ENCODE assay signal across 8 mouse cellular contexts in the genomic region with DNA sequence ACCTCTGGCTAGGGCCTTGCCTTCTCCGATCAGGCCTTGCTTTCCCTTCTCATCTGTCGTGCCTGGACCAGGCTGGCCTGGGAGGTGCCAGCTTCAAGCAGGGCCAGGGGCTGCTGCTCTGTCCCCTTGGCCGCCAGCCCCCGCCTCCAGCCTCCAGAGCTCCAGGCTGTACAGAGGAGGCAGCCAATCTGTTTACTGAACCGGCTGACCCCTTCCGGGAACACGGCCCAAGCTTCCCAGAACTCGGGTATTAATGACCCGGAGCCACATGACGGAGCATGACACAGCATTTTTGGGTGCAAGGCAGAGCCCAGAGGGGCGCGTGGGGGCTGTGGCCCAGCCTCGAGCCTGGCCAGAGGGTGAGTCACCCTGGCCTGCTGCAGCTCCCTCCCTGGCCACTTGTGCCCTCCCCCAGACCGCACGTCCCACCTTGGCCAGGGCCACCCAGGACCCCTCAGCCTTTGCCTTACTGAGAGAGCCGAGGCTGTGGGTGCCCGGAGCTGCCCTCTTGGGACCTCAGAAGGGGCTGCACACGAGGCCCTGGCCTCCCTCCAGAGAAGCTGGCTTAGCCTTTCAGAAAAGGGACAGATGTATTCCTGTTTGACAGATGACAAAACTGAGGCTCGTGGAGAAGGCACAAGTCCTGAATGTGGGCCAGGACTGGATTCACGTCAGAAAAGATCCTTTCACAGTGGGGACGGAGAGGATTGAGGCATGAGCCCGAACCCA.
DNase-seq lines count a peak whose midpoint lies in the region; ATAC-seq lines count a peak whose summit lies in the region.

No protein-coding gene starts in this region.

- ATAC-seq in heart, embryonic 13.5 days (ENCODE audit: extremely low read depth, insufficient number of reproducible peaks, low FRiP score, low TSS enrichment) = peak; percentile 83
- ATAC-seq in liver, embryonic 13.5 days (ENCODE audit: low read depth) = peak; percentile 84
- ATAC-seq in neural tube, embryonic 11.5 days (ENCODE audit: insufficient read depth, low FRiP score, low TSS enrichment) = 0 out of 2 replicates have a peak, but pooled peaks have one; percentile 38

- peak overlapping the region; percentile 65 for H3K9ac ChIP-seq in heart, embryonic 13.5 days
- peak overlapping the region; percentile 62 for H3K9ac ChIP-seq in liver, embryonic 13.5 days
- no peak overlapping the region for H3K9ac ChIP-seq in neural tube, embryonic 11.5 days (ENCODE audit: low read length)

- peak overlapping the region; percentile 85 for H3K27ac ChIP-seq in brown adipose tissue, adult 24 weeks (replicated peaks; ENCODE audit: low read depth, low read length)
- H3K27ac ChIP-seq in heart, embryonic 13.5 days (replicated peaks) = peak overlapping the region; percentile 51
- H3K27ac ChIP-seq in liver, embryonic 13.5 days = peak overlapping the region; percentile 71
- H3K27ac ChIP-seq in neural tube, embryonic 11.5 days (ENCODE audit: low read depth, low read length) = no peak overlapping the region

- peak overlapping the region; percentile 36; the same call in 1 of the 2 replicates for H3K4me2 ChIP-seq in heart, embryonic 13.5 days
- H3K4me2 ChIP-seq in liver, embryonic 13.5 days = peak overlapping the region; percentile 57
- H3K4me2 ChIP-seq in neural tube, embryonic 11.5 days (ENCODE audit: low read depth) = no peak overlapping the region

- H3K9me3 ChIP-seq in erythroblast, embryonic 14.5 days (ENCODE audit: control insufficient read depth, low read length) = no peaks in the 10 kb centered on the region
- no peaks in the 10 kb centered on the region for H3K9me3 ChIP-seq in heart, embryonic 13.5 days
- H3K9me3 ChIP-seq in liver, embryonic 13.5 days (replicated peaks) = no peaks in the 10 kb centered on the region
- H3K9me3 ChIP-seq in neural tube, embryonic 11.5 days (ENCODE audit: control insufficient read depth, low read length) = no peaks in the 10 kb centered on the region

- peaks cover 20% of the 10 kb centered on the region for H3K4me1 ChIP-seq in brown adipose tissue, adult 24 weeks (ENCODE audit: control insufficient read depth, insufficient read depth, insufficient read length, low read length)
- H3K4me1 ChIP-seq in erythroblast, embryonic 14.5 days (ENCODE audit: control insufficient read depth) = peaks cover 32% of the 10 kb centered on the region
- H3K4me1 ChIP-seq in heart, embryonic 13.5 days = peaks cover 44% of the 10 kb centered on the region
- peaks cover 43% of the 10 kb centered on the region for H3K4me1 ChIP-seq in liver, embryonic 13.5 days (replicated peaks)
- H3K4me1 ChIP-seq in neural tube, embryonic 11.5 days (ENCODE audit: control insufficient read depth, insufficient read depth, low read length) = no peaks in the 10 kb centered on the region

- H3K4me3 ChIP-seq in brown adipose tissue, adult 24 weeks (ENCODE audit: insufficient read depth, low read depth, low read length) = no peak overlapping the region
- peak overlapping the region; percentile 35 for H3K4me3 ChIP-seq in erythroblast, embryonic 14.5 days (replicated peaks)
- H3K4me3 ChIP-seq in heart, embryonic 13.5 days = no peak overlapping the region
- peak overlapping the region; percentile 18; the same call in 1 of the 2 replicates for H3K4me3 ChIP-seq in liver, embryonic 13.5 days (replicated peaks)
- H3K4me3 ChIP-seq in neural tube, embryonic 11.5 days (ENCODE audit: low read depth, low read length) = no peak overlapping the region

- DNase-seq in ES-CJ7 (ENCODE audit: low read depth, low spot score) = peak; percentile 18
- peak; percentile 96 for DNase-seq in kidney, postnatal 14 days
- peak; percentile 91 for DNase-seq in liver, embryonic 13.5 days
- peak; percentile 48 for DNase-seq in neural tube, embryonic 11.5 days (ENCODE audit: low spot score)
- DNase-seq in urinary bladder, postnatal 25 days (ENCODE audit: low spot score) = peak; percentile 80

- 38% methylated on average over 22 of the region's 22 CpGs for WGBS in heart, embryonic 13.5 days
- WGBS in liver, embryonic 13.5 days (ENCODE audit: insufficient replicate concordance) = 25% methylated on average over 22 of the region's 22 CpGs
- WGBS in neural tube, embryonic 11.5 days = 48% methylated on average over 22 of the region's 22 CpGs

- H3K36me3 ChIP-seq in erythroblast, embryonic 14.5 days (ENCODE audit: control insufficient read depth) = no peaks in the 10 kb centered on the region
- H3K36me3 ChIP-seq in heart, embryonic 13.5 days = no peaks in the 10 kb centered on the region
- no peaks in the 10 kb centered on the region for H3K36me3 ChIP-seq in liver, embryonic 13.5 days
- H3K36me3 ChIP-seq in neural tube, embryonic 11.5 days (ENCODE audit: control insufficient read depth, insufficient read depth, low read length) = no peaks in the 10 kb centered on the region

- no peaks in the 10 kb centered on the region for H3K27me3 ChIP-seq in erythroblast, embryonic 14.5 days (ENCODE audit: control insufficient read depth)
- no peaks in the 10 kb centered on the region for H3K27me3 ChIP-seq in heart, embryonic 13.5 days (replicated peaks)
- no peaks in the 10 kb centered on the region for H3K27me3 ChIP-seq in liver, embryonic 13.5 days
- H3K27me3 ChIP-seq in neural tube, embryonic 11.5 days (ENCODE audit: control insufficient read depth, insufficient read depth, low read length) = no peaks in the 10 kb centered on the region

Comparison
In these comparisons a context has a peak if more than half of its experiments do, and no peak if none do; other contexts are left out.
1. DNase-seq: peak in every context shown above with its lines; median percentile 96 in kidney, postnatal 14 days; 91 in liver, embryonic 13.5 days; 80 in urinary bladder, postnatal 25 days; 48 in neural tube, embryonic 11.5 days; 18 in ES-CJ7.
2. H3K4me3 ChIP-seq: peak in erythroblast, embryonic 14.5 days (single experiment) and liver, embryonic 13.5 days (single experiment); none in brown adipose tissue, adult 24 weeks (single experiment), heart, embryonic 13.5 days (single experiment) and neural tube, embryonic 11.5 days (single experiment).
3. Peak in every context shown above with its lines, with median percentiles within 50 percentile points of each other: ATAC-seq.